Mouse (Mus musculus): ENCODE measurements around the gene Slc48a1. TPM values are rescaled to one million over a fixed set of nuclear protein-coding genes. Genes with fewer than 3 reads are reported as not detected.

The Slc48a1 gene
- 67.1 and 69.6 TPM in 2 replicates for polyA plus RNA-seq (2014; fragmentation: Nextera tagmentation; extraction: Ambion mirVana)

- Histone ChIP-seq H3K4me3 (ENCODE audit: control insufficient read depth in 1 of 2, insufficient read depth in 1 of 2, low read depth in 1 of 2, low read length in 2 of 2) (no peak within 1 kb of the TSS), H3K36me3 (ENCODE audit: control insufficient read depth, insufficient read depth, low read length) (no peaks in the 10 kb centered on the region), H3K9me3 (ENCODE audit: control insufficient read depth, low read length) (no peaks in the 10 kb centered on the region), H3K4me1 (ENCODE audit: control insufficient read depth in 2 of 2, insufficient read depth in 2 of 2, low read length in 2 of 2) (peaks cover 18 to 35% of the 10 kb centered on the region in 2 experiments), H3K4me2 (ENCODE audit: low read length) (no peak within 1 kb of the TSS), H3K27ac (replicated peaks in 1 of 2; ENCODE audit: control insufficient read depth in 1 of 2, insufficient read depth in 1 of 2, low read depth in 2 of 2, low read length in 2 of 2) (peak within 1 kb of the TSS in 1 of 2 experiments; percentile 41; a peak in 2 of 4 replicates), H3K27me3 (ENCODE audit: control insufficient read depth, insufficient read depth, low read length) (no peaks in the 10 kb centered on the region), H3K9ac (ENCODE audit: low read length) (no peak within 1 kb of the TSS)
- no peak for ATAC-seq (ENCODE audit: insufficient number of reproducible peaks, insufficient read depth, low FRiP score, low read depth)
- WGBS: 52% methylated on average over 8 of the region's 8 CpGs
These were observed at the start of gene Slc48a1 for GRCm38 (mm10) chr15:97778311-97779098. Gene Slc48a1 (plus strand): TSS chr15:97778520.

- 60% methylated on average over 7 of the region's 7 CpGs for WGBS
- H3K9me3 ChIP-seq (ENCODE audit: control insufficient read depth, low read length): 0 out of 2 replicates have a peak, but pooled peaks cover 2% of the 10 kb centered on the region
- H3K27ac ChIP-seq (replicated peaks in 1 of 2; ENCODE audit: control insufficient read depth in 1 of 2, insufficient read depth in 1 of 2, low read depth in 2 of 2, low read length in 2 of 2): no peak overlapping the region
- no peak overlapping the region for H3K4me3 ChIP-seq (ENCODE audit: control insufficient read depth in 1 of 2, insufficient read depth in 1 of 2, low read depth in 1 of 2, low read length in 2 of 2)
- H3K4me1 ChIP-seq (ENCODE audit: control insufficient read depth in 2 of 2, insufficient read depth in 2 of 2, low read length in 2 of 2): peaks cover 4 to 8% of the 10 kb centered on the region in 2 experiments; a peak in 1 of 4 replicates
- H3K4me2 ChIP-seq (ENCODE audit: low read length): no peak overlapping the region
- ATAC-seq (ENCODE audit: insufficient number of reproducible peaks, insufficient read depth, low FRiP score, low read depth): no peak
- no peaks in the 10 kb centered on the region for H3K27me3 ChIP-seq (ENCODE audit: control insufficient read depth, insufficient read depth, low read length)
- H3K9ac ChIP-seq (ENCODE audit: low read length): no peak overlapping the region
- no peaks in the 10 kb centered on the region for H3K36me3 ChIP-seq (ENCODE audit: control insufficient read depth, insufficient read depth, low read length)
These were observed 49.5 kb upstream of the Slc48a1 start for GRCm38 (mm10) chr15:97728804-97729203.

GRCm38 (mm10) chr15:97730365-97730764 is 48.0 kb upstream of the Slc48a1 start:
- no peak overlapping the region for H3K9ac ChIP-seq (ENCODE audit: low read length)
- no peak for ATAC-seq (ENCODE audit: insufficient number of reproducible peaks, insufficient read depth, low FRiP score, low read depth)
- peaks cover 4 to 8% of the 10 kb centered on the region in 2 experiments; a peak in 1 of 4 replicates for H3K4me1 ChIP-seq (ENCODE audit: control insufficient read depth in 2 of 2, insufficient read depth in 2 of 2, low read length in 2 of 2)
- 41% methylated on average over 6 of the region's 6 CpGs for WGBS
- no peaks in the 10 kb centered on the region for H3K36me3 ChIP-seq (ENCODE audit: control insufficient read depth, insufficient read depth, low read length)
- H3K9me3 ChIP-seq (ENCODE audit: control insufficient read depth, low read length): 0 out of 2 replicates have a peak, but pooled peaks cover 3% of the 10 kb centered on the region
- no peaks in the 10 kb centered on the region for H3K27me3 ChIP-seq (ENCODE audit: control insufficient read depth, insufficient read depth, low read length)
- H3K4me2 ChIP-seq (ENCODE audit: low read length): no peak overlapping the region
- H3K27ac ChIP-seq (replicated peaks in 1 of 2; ENCODE audit: control insufficient read depth in 1 of 2, insufficient read depth in 1 of 2, low read depth in 2 of 2, low read length in 2 of 2): no peak overlapping the region
- no peak overlapping the region for H3K4me3 ChIP-seq (ENCODE audit: control insufficient read depth in 1 of 2, insufficient read depth in 1 of 2, low read depth in 1 of 2, low read length in 2 of 2)

GRCm38 (mm10) chr15:97731111-97731510 is 47.2 kb upstream of the Slc48a1 start, which contains the start of gene Endou:
Gene Endou (minus strand): TSS chr15:97731339.
- Histone ChIP-seq H3K4me1 (ENCODE audit: control insufficient read depth in 2 of 2, insufficient read depth in 2 of 2, low read length in 2 of 2) (peaks cover 4 to 8% of the 10 kb centered on the region in 2 experiments; a peak in 1 of 4 replicates), H3K36me3 (ENCODE audit: control insufficient read depth, insufficient read depth, low read length) (no peaks in the 10 kb centered on the region), H3K27me3 (ENCODE audit: control insufficient read depth, insufficient read depth, low read length) (no peaks in the 10 kb centered on the region), H3K4me3 (ENCODE audit: control insufficient read depth in 1 of 2, insufficient read depth in 1 of 2, low read depth in 1 of 2, low read length in 2 of 2) (no peak within 1 kb of the TSS), H3K9me3 (ENCODE audit: control insufficient read depth, low read length) (0 out of 2 replicates have a peak, but pooled peaks cover 3% of the 10 kb centered on the region), H3K27ac (replicated peaks in 1 of 2; ENCODE audit: control insufficient read depth in 1 of 2, insufficient read depth in 1 of 2, low read depth in 2 of 2, low read length in 2 of 2) (no peak within 1 kb of the TSS), H3K4me2 (ENCODE audit: low read length) (no peak within 1 kb of the TSS), H3K9ac (ENCODE audit: low read length) (no peak within 1 kb of the TSS)
- WGBS: 86% methylated on average over 8 of the region's 8 CpGs
- ATAC-seq (ENCODE audit: insufficient number of reproducible peaks, insufficient read depth, low FRiP score, low read depth): no peak

- Histone ChIP-seq H3K27me3 (ENCODE audit: control insufficient read depth, insufficient read depth, low read length) (no peaks in the 10 kb centered on the region), H3K9me3 (ENCODE audit: control insufficient read depth, low read length) (0 out of 2 replicates have a peak, but pooled peaks cover 3% of the 10 kb centered on the region), H3K27ac (replicated peaks in 1 of 2; ENCODE audit: control insufficient read depth in 1 of 2, insufficient read depth in 1 of 2, low read depth in 2 of 2, low read length in 2 of 2) (no peak overlapping the region), H3K36me3 (ENCODE audit: control insufficient read depth, insufficient read depth, low read length) (no peaks in the 10 kb centered on the region), H3K9ac (ENCODE audit: low read length) (no peak overlapping the region), H3K4me1 (ENCODE audit: control insufficient read depth in 2 of 2, insufficient read depth in 2 of 2, low read length in 2 of 2) (peaks cover 4 to 8% of the 10 kb centered on the region in 2 experiments; a peak in 1 of 4 replicates), H3K4me3 (ENCODE audit: control insufficient read depth in 1 of 2, insufficient read depth in 1 of 2, low read depth in 1 of 2, low read length in 2 of 2) (no peak overlapping the region), H3K4me2 (ENCODE audit: low read length) (no peak overlapping the region)
- WGBS: 86% methylated on average over 11 of the region's 11 CpGs
- no peak for ATAC-seq (ENCODE audit: insufficient number of reproducible peaks, insufficient read depth, low FRiP score, low read depth)
These were observed 46.3 kb upstream of the Slc48a1 start for GRCm38 (mm10) chr15:97731988-97732387.

DNA sequence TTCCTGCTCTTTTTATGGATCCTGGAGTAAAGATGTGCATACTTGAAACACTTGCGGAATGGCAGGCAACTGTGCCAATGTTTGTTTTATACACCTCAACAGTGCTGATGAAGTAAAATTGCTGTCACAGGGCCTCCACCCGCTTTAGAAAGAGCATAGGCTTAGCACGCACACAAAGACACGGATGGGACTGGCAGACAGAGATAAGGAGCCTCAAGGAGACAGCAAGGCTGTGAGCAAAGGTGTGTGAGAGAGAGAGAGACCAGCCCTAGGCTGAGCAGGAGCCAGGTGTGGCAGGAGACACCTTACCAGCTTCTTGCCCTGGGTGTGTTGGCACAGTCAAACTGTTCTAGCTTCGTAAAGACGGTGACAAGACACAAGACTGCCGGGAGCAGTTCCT is 39.4 kb upstream of the Slc48a1 start:
- H3K9ac ChIP-seq (ENCODE audit: low read length): no peak overlapping the region
- H3K36me3 ChIP-seq (ENCODE audit: control insufficient read depth, insufficient read depth, low read length): no peaks in the 10 kb centered on the region
- ATAC-seq (ENCODE audit: insufficient number of reproducible peaks, insufficient read depth, low FRiP score, low read depth): no peak
- no peaks in the 10 kb centered on the region for H3K27me3 ChIP-seq (ENCODE audit: control insufficient read depth, insufficient read depth, low read length)
- 81% methylated on average over 7 of the region's 7 CpGs for WGBS
- H3K4me3 ChIP-seq (ENCODE audit: control insufficient read depth in 1 of 2, insufficient read depth in 1 of 2, low read depth in 1 of 2, low read length in 2 of 2): no peak overlapping the region
- H3K27ac ChIP-seq (replicated peaks in 1 of 2; ENCODE audit: control insufficient read depth in 1 of 2, insufficient read depth in 1 of 2, low read depth in 2 of 2, low read length in 2 of 2): no peak overlapping the region
- H3K9me3 ChIP-seq (ENCODE audit: control insufficient read depth, low read length): no peaks in the 10 kb centered on the region
- no peak overlapping the region for H3K4me2 ChIP-seq (ENCODE audit: low read length)
- peaks cover 18 to 20% of the 10 kb centered on the region in 2 experiments for H3K4me1 ChIP-seq (ENCODE audit: control insufficient read depth in 2 of 2, insufficient read depth in 2 of 2, low read length in 2 of 2)

DNA sequence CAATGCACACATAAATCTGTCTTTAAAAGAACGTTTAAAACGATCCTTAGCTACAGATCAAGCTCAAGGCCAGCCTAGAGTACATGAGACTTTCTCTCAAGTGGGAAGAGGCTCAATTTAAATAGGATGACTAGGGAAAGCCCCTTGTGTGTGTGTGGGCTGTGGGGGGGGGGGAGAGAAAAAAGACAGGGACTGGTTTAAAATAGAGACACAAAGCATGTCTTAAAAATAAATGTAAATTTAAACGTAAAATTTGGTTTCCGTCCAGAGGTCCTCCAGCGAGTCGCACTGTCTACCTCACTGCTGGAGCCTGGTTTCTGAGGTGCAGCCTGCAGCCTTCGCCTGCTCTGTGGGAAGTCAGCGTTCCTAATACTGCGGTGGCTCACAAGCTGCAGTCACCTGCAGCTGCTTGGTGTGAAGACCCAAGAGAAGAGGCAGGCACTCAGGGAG is 38.0 kb upstream of the Slc48a1 start:
- H3K4me1 ChIP-seq (ENCODE audit: control insufficient read depth in 2 of 2, insufficient read depth in 2 of 2, low read length in 2 of 2): peaks cover 27 to 28% of the 10 kb centered on the region in 2 experiments
- ATAC-seq (ENCODE audit: insufficient number of reproducible peaks, insufficient read depth, low FRiP score, low read depth): no peak
- WGBS: 87% methylated on average over 9 of the region's 9 CpGs

More for the DNA sequence above, 38.0 kb upstream of the Slc48a1 start:
- H3K4me2 ChIP-seq (ENCODE audit: low read length): no peak overlapping the region
- 0 out of 2 replicates have a peak, but pooled peaks cover 2% of the 10 kb centered on the region for H3K36me3 ChIP-seq (ENCODE audit: control insufficient read depth, insufficient read depth, low read length)
- no peak overlapping the region for H3K27ac ChIP-seq (replicated peaks in 1 of 2; ENCODE audit: control insufficient read depth in 1 of 2, insufficient read depth in 1 of 2, low read depth in 2 of 2, low read length in 2 of 2)
- H3K27me3 ChIP-seq (ENCODE audit: control insufficient read depth, insufficient read depth, low read length): no peaks in the 10 kb centered on the region
- no peak overlapping the region for H3K9ac ChIP-seq (ENCODE audit: low read length)
- no peaks in the 10 kb centered on the region for H3K9me3 ChIP-seq (ENCODE audit: control insufficient read depth, low read length)
- no peak overlapping the region for H3K4me3 ChIP-seq (ENCODE audit: control insufficient read depth in 1 of 2, insufficient read depth in 1 of 2, low read depth in 1 of 2, low read length in 2 of 2)

All from heart, embryonic 14.5 days (tissue).